Mouse (Mus musculus) CD4-positive, CD25-positive, alpha-beta regulatory T cell, adult 4 months (primary cell): ENCODE results near the gene Gm8082. TPM values are rescaled to one million over a fixed set of nuclear protein-coding genes. Genes with fewer than 3 reads are reported as not detected.
"Not testable (repeated sequence)": the region's sequence is repeated elsewhere in the genome, so short reads cannot be mapped to it uniquely, and the experiment has no call there.

Experiments
- ATAC-seq: one replicate; pipeline ENCODE4 v1.8.0; 2017
- polyA plus RNA-seq, 2 experiments: library from polyadenylated mRNA; unstranded; fragments of 100-300 nt; shearing (Covaris generic); gene quantifications; one replicate each; pipeline ENCODE4 v1.2.1; 2017

The Gm8082 gene
- not detected for polyA plus RNA-seq

- ATAC-seq: not testable (repeated sequence)
Measured at GRCm38 (mm10) chr14:42993524-42993923, at the start of gene Gm8082. Gm8082 (minus strand) TSS chr14:42993624.

DNA sequence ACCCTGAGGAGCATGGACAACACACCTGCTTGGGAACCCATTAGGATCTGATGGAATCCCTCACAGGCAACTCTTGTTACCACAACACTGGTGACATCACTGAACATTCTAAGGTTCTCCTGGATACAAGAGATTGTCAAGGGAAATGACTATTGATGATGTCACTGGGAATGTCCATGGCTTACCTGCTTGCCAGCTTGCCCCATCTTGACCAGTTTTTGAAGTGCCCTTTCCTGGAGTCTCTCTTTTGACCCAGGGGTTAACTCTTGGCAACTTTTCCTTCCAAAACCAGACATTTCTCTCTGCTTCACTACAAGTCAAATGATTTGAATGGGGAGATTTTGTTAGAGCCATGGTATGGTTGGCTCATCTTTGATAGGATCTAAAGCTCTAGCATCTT lies 22.1 kb upstream of the Gm8082 start, which contains the start of gene Gm10376:
Gene Gm10376 (minus strand): TSS at position 101 of the 400 bp plus-strand sequence.
- ATAC-seq: not testable (repeated sequence)

Other genes with a start within 250 kb of the Gm8082 start
- not detected for gene Gm3015, start 224.8 kb downstream of the Gm8082 start, polyA plus RNA-seq
- gene Gm10377, start 195.6 kb downstream of the Gm8082 start, polyA plus RNA-seq: not detected
- gene Gm21977, start 140.1 kb downstream of the Gm8082 start, polyA plus RNA-seq: not detected
- not detected for gene Gm10376, start 22.0 kb upstream of the Gm8082 start, polyA plus RNA-seq
- under 1 TPM in 1 of 2 experiments, not detected in 1; 0.24 TPM for gene Gm8094, start 83.0 kb upstream of the Gm8082 start, polyA plus RNA-seq
- gene Gm8104, start 107.0 kb upstream of the Gm8082 start, polyA plus RNA-seq: not detected
- not detected for gene Gm7233, start 186.2 kb upstream of the Gm8082 start, polyA plus RNA-seq
- not detected for gene Gm8122, start 241.7 kb upstream of the Gm8082 start, polyA plus RNA-seq